Comparison of ENCODE assay signal across 7 mouse cellular contexts in genomic region chr7:28392429-28393271, GRCm38 (mm10). TPM values are rescaled to one million over a fixed set of nuclear protein-coding genes. Genes with fewer than 3 reads are reported as not detected.
DNase-seq lines count a peak whose midpoint lies in the region; ATAC-seq lines count a peak whose summit lies in the region.

Gene Med29 (minus strand): TSS chr7:28392708.
Gene Paf1 (plus strand): TSS chr7:28392951.

- peaks cover 15% of the 10 kb centered on the region for H3K4me1 ChIP-seq in embryonic facial prominence, embryonic 12.5 days
- peaks cover 6% of the 10 kb centered on the region; the same call in 1 of the 2 replicates for H3K4me1 ChIP-seq in limb, embryonic 11.5 days (ENCODE audit: control insufficient read depth, insufficient read depth, low read length)
- peaks cover 11% of the 10 kb centered on the region for H3K4me1 ChIP-seq in midbrain, embryonic 14.5 days (ENCODE audit: control insufficient read depth, insufficient read depth, low read length)

- WGBS in embryonic facial prominence, embryonic 12.5 days = under 1% methylated on average over 58 of the region's 58 CpGs
- under 1% methylated on average over 58 of the region's 58 CpGs for WGBS in limb, embryonic 11.5 days
- under 1% methylated on average over 58 of the region's 58 CpGs for WGBS in midbrain, embryonic 14.5 days

- H3K27me3 ChIP-seq in embryonic facial prominence, embryonic 12.5 days = no peaks in the 10 kb centered on the region
- no peaks in the 10 kb centered on the region for H3K27me3 ChIP-seq in limb, embryonic 11.5 days (ENCODE audit: control insufficient read depth, insufficient read depth, low read length)
- no peaks in the 10 kb centered on the region for H3K27me3 ChIP-seq in midbrain, embryonic 14.5 days (ENCODE audit: control insufficient read depth, insufficient read depth, low read length)

- DNase-seq in adrenal gland, postnatal 25 days = peak; percentile 91
- peak; percentile 100 for DNase-seq in heart, adult 11 months
- DNase-seq in kidney, adult 18-20 months = peak; percentile 96
- DNase-seq in limb, embryonic 11.5 days (ENCODE audit: low spot score) = peak; percentile 94
- peak; percentile 98 for DNase-seq in midbrain, embryonic 14.5 days
- peak; percentile 89 to 92 for DNase-seq in spleen, adult 18-20 months

- ATAC-seq in embryonic facial prominence, embryonic 12.5 days (ENCODE audit: insufficient number of reproducible peaks, insufficient read depth, low FRiP score, low TSS enrichment) = peak; percentile 97
- peak; percentile 97 for ATAC-seq in limb, embryonic 11.5 days (ENCODE audit: insufficient number of reproducible peaks, low FRiP score, low TSS enrichment, low read depth)
- peak; percentile 97 for ATAC-seq in midbrain, embryonic 14.5 days (ENCODE audit: low FRiP score, low TSS enrichment)

- peak within 1 kb of the TSS; percentile 56 for H3K27ac ChIP-seq in embryonic facial prominence, embryonic 12.5 days
- peak within 1 kb of the TSS; percentile 39; the same call in 1 of the 2 replicates for H3K27ac ChIP-seq in limb, embryonic 11.5 days (replicated peaks; ENCODE audit: low read depth, low read length)
- H3K27ac ChIP-seq in midbrain, embryonic 14.5 days (replicated peaks; ENCODE audit: low read depth, low read length) = peak within 1 kb of the TSS; percentile 75

- H3K9me3 ChIP-seq in embryonic facial prominence, embryonic 12.5 days = no peaks in the 10 kb centered on the region
- no peaks in the 10 kb centered on the region for H3K9me3 ChIP-seq in limb, embryonic 11.5 days (ENCODE audit: control insufficient read depth, low read length)
- H3K9me3 ChIP-seq in midbrain, embryonic 14.5 days (ENCODE audit: control insufficient read depth, low read length) = no peaks in the 10 kb centered on the region

- H3K4me2 ChIP-seq in embryonic facial prominence, embryonic 12.5 days (replicated peaks) = peak within 1 kb of the TSS; percentile 90
- H3K4me2 ChIP-seq in limb, embryonic 11.5 days (ENCODE audit: low read depth, severe bottlenecking) = peak within 1 kb of the TSS; percentile 88
- H3K4me2 ChIP-seq in midbrain, embryonic 14.5 days (ENCODE audit: low read length) = peak within 1 kb of the TSS; percentile 87

- peak within 1 kb of the TSS; percentile 83 for H3K9ac ChIP-seq in embryonic facial prominence, embryonic 12.5 days
- H3K9ac ChIP-seq in limb, embryonic 11.5 days (ENCODE audit: low read length) = peak within 1 kb of the TSS; percentile 74
- peak within 1 kb of the TSS; percentile 70 for H3K9ac ChIP-seq in midbrain, embryonic 14.5 days (replicated peaks; ENCODE audit: low read length)

- peak within 1 kb of the TSS; percentile 94 for H3K4me3 ChIP-seq in embryonic facial prominence, embryonic 12.5 days
- H3K4me3 ChIP-seq in limb, embryonic 11.5 days (ENCODE audit: low read depth, low read length) = peak within 1 kb of the TSS; percentile 90
- H3K4me3 ChIP-seq in midbrain, embryonic 14.5 days (replicated peaks; ENCODE audit: low read depth, low read length) = peak within 1 kb of the TSS; percentile 67

- H3K36me3 ChIP-seq in embryonic facial prominence, embryonic 12.5 days = peaks cover 56% of the 10 kb centered on the region
- H3K36me3 ChIP-seq in limb, embryonic 11.5 days (ENCODE audit: control insufficient read depth, insufficient read depth, low read length) = peaks cover 13% of the 10 kb centered on the region
- peaks cover 63% of the 10 kb centered on the region for H3K36me3 ChIP-seq in midbrain, embryonic 14.5 days (ENCODE audit: control insufficient read depth, insufficient read depth, low read length)

RNA-seq across cellular contexts. Expression of gene Med29, which starts in this region (rescaled TPM):
- 31.3 and 34.4 TPM in 2 replicates for total RNA-seq in adrenal gland, postnatal 25 days (2021)
- polyA plus RNA-seq in embryonic facial prominence, embryonic 12.5 days (2016; fragmentation: Nextera tagmentation; extraction: Ambion mirVana) = 51.1 and 52.0 TPM in 2 replicates
- 51.5 and 53.5 TPM in 2 replicates for polyA plus RNA-seq in limb, embryonic 11.5 days (2014; fragmentation: Nextera tagmentation; extraction: Ambion mirVana)
- polyA plus RNA-seq in midbrain, embryonic 14.5 days (2014; fragmentation: Nextera tagmentation; extraction: Ambion mirVana) = 38.3 and 47.9 TPM in 2 replicates

RNA-seq across cellular contexts. Expression of gene Paf1, which starts in this region (rescaled TPM):
- 80.7 and 92.7 TPM in 2 replicates for total RNA-seq in adrenal gland, postnatal 25 days (2021)
- polyA plus RNA-seq in embryonic facial prominence, embryonic 12.5 days (2016; fragmentation: Nextera tagmentation; extraction: Ambion mirVana) = 82.2 and 85.5 TPM in 2 replicates
- 83.5 and 94.9 TPM in 2 replicates for polyA plus RNA-seq in limb, embryonic 11.5 days (2014; fragmentation: Nextera tagmentation; extraction: Ambion mirVana)
- polyA plus RNA-seq in midbrain, embryonic 14.5 days (2014; fragmentation: Nextera tagmentation; extraction: Ambion mirVana) = 78.0 and 81.9 TPM in 2 replicates

Comparison
In these comparisons a context has a peak if more than half of its experiments do, and no peak if none do; other contexts are left out.
1. Peak in every context shown above with its lines: DNase-seq, ATAC-seq, H3K4me3 ChIP-seq and H3K27ac ChIP-seq.